Mouse (Mus musculus): Measurements from ENCODE around the gene Pa2g4. TPM values are rescaled to one million over a fixed set of nuclear protein-coding genes. Genes with fewer than 3 reads are reported as not detected.
A peak's percentile ranks its signal among the peaks of the same experiment; 100 is the strongest.

The Pa2g4 gene
- polyA plus RNA-seq, 1 experiment from 2014 or later = 248 TPM

DNA sequence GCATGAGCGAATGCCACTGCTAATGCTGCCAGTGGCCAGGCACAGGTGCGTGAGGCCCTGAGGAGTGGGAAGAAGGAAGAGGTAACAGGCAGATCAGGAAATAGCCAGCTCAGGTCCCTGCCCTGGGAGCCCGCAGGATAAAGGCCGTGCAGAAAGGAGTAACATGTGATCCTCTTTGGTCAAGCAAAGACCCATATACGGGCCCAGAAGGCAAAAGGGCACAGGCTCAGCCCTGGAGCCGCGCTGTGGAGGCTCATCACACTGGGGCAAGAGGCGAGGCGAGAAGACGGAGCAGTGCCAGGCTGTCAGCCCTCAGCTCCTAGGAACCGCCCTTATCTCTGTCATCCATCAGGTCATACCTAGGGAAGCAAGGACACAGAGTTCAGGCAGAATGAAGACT lies 55.5 kb downstream of the Pa2g4 start:
- ATAC-seq (replicated peaks; ENCODE audit: low FRiP score, low TSS enrichment, low read depth) (no peak), DNase-seq (ENCODE audit: low spot score) (no peak)
- no peaks in the 10 kb centered on the region for H3K27me3 ChIP-seq (replicated peaks; ENCODE audit: control insufficient read depth, insufficient read depth, low read length)
- H3K9me3 ChIP-seq (ENCODE audit: control insufficient read depth, low read length) = no peaks in the 10 kb centered on the region
- no peaks in the 10 kb centered on the region for H3K4me1 ChIP-seq (replicated peaks; ENCODE audit: control insufficient read depth, insufficient read depth, low read length)
- no peak overlapping the region for H3K9ac ChIP-seq (ENCODE audit: low read length)
- peaks cover 42% of the 10 kb centered on the region for H3K36me3 ChIP-seq (ENCODE audit: control insufficient read depth, insufficient read depth, low read length)
- H3K4me3 ChIP-seq (ENCODE audit: low read depth, low read length) = no peak overlapping the region
- no peak overlapping the region for H3K27ac ChIP-seq (ENCODE audit: low read depth)
- 89% methylated on average over 11 of the region's 11 CpGs for WGBS
- H3K4me2 ChIP-seq (ENCODE audit: low read length) = no peak overlapping the region

DNA sequence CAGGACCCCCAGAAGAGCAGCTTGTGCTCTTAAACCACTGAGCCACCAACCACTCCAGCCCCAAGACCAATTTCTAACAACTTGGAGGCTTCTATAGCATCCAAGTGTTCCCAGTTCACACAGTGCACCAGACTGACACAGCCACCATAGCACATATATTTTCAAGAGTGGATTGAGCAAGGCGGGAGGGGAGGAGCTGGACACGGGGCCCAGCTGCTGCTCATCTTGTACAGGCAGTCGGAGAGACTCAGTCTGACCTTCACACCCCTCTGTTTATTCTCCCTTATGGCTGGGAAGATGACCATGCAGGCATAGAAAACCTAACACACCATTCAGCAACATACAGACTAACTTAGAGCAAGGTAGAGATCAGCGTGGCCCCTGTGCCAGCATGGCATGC lies 56.0 kb downstream of the Pa2g4 start:
- Histone ChIP-seq H3K4me2 (ENCODE audit: low read length) (no peak overlapping the region), H3K9me3 (ENCODE audit: control insufficient read depth, low read length) (no peaks in the 10 kb centered on the region), H3K27me3 (replicated peaks; ENCODE audit: control insufficient read depth, insufficient read depth, low read length) (no peaks in the 10 kb centered on the region), H3K27ac (ENCODE audit: low read depth) (no peak overlapping the region), H3K4me3 (ENCODE audit: low read depth, low read length) (no peak overlapping the region), H3K4me1 (replicated peaks; ENCODE audit: control insufficient read depth, insufficient read depth, low read length) (no peaks in the 10 kb centered on the region), H3K9ac (ENCODE audit: low read length) (no peak overlapping the region), H3K36me3 (ENCODE audit: control insufficient read depth, insufficient read depth, low read length) (peaks cover 37% of the 10 kb centered on the region)
- WGBS = 59% methylated on average over 4 of the region's 4 CpGs
- DNase-seq (ENCODE audit: low spot score) (no peak), ATAC-seq (replicated peaks; ENCODE audit: low FRiP score, low TSS enrichment, low read depth) (no peak)

DNA sequence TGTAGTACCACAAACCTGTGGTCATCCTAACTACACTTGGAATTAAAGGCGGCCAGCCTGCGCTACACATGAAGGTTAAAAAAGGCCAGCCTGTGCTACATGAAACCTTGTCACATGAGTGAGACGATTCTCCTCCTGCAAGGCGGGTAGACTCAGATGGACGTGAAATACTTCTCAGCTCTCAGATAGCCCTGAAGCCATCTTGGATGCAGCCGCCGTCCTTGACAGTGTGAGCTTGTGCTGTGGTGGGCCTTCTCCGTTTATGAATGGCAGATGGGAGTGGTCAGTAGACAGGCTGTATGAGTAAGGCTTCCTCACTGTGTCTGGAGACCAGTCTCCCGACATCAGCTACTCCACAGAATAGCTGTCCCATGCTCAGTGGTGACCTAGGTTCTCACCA lies 56.6 kb downstream of the Pa2g4 start:
- WGBS = 86% methylated on average over 9 of the region's 9 CpGs
- H3K4me1 ChIP-seq (replicated peaks; ENCODE audit: control insufficient read depth, insufficient read depth, low read length) = no peaks in the 10 kb centered on the region
- H3K9ac ChIP-seq (ENCODE audit: low read length) = no peak overlapping the region
- H3K9me3 ChIP-seq (ENCODE audit: control insufficient read depth, low read length) = no peaks in the 10 kb centered on the region
- H3K36me3 ChIP-seq (ENCODE audit: control insufficient read depth, insufficient read depth, low read length) = peaks cover 33% of the 10 kb centered on the region
- ATAC-seq (replicated peaks; ENCODE audit: low FRiP score, low TSS enrichment, low read depth) = no peak
- no peak for DNase-seq (ENCODE audit: low spot score)
- no peak overlapping the region for H3K4me3 ChIP-seq (ENCODE audit: low read depth, low read length)
- no peak overlapping the region for H3K4me2 ChIP-seq (ENCODE audit: low read length)
- H3K27ac ChIP-seq (ENCODE audit: low read depth) = no peak overlapping the region
- H3K27me3 ChIP-seq (replicated peaks; ENCODE audit: control insufficient read depth, insufficient read depth, low read length) = no peaks in the 10 kb centered on the region

DNA sequence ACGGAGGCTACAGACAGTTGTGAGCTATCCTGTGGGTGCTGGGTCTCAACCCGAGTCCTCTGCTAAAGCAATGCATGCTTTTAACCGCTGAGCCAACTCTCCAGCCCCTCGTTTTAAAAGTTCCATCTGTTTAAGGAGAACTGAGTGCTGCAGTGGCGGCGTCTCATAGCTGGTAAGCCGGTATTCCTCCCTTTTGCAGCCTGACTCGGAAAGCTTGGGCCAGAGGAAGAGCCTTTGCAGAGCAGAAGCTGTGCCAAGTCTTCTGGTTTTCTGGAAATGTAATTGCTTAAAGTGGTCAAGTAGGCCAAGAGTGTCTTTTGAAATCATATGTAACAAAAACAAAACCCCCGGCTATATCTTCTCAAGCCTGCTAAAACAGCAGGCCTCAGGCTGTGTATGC lies 57.5 kb downstream of the Pa2g4 start:
- no peak overlapping the region for H3K4me3 ChIP-seq (ENCODE audit: low read depth, low read length)
- peaks cover 24% of the 10 kb centered on the region for H3K36me3 ChIP-seq (ENCODE audit: control insufficient read depth, insufficient read depth, low read length)
- H3K9me3 ChIP-seq (ENCODE audit: control insufficient read depth, low read length) = no peaks in the 10 kb centered on the region
- H3K4me2 ChIP-seq (ENCODE audit: low read length) = no peak overlapping the region
- H3K9ac ChIP-seq (ENCODE audit: low read length) = no peak overlapping the region
- peak overlapping the region; percentile 16; the same call in 1 of the 2 replicates for H3K27ac ChIP-seq (ENCODE audit: low read depth)
- WGBS = 57% methylated on average over 9 of the region's 9 CpGs
- DNase-seq (ENCODE audit: low spot score) = no peak
- no peaks in the 10 kb centered on the region for H3K27me3 ChIP-seq (replicated peaks; ENCODE audit: control insufficient read depth, insufficient read depth, low read length)
- H3K4me1 ChIP-seq (replicated peaks; ENCODE audit: control insufficient read depth, insufficient read depth, low read length) = no peaks in the 10 kb centered on the region
- no peak for ATAC-seq (replicated peaks; ENCODE audit: low FRiP score, low TSS enrichment, low read depth)

Small RNAs within 50 kb of the gene (microRNA-seq; reads per million reads assigned to microRNA genes)
- gene Gm47275 = not detected
- not detected for gene Mir6916
- gene Mir6917 = 0.51 reads per million

Other genes with a start within 250 kb of the Pa2g4 start
- gene Cnpy2, start 243.5 kb downstream of the Pa2g4 start, polyA plus RNA-seq (2014; fragmentation: Nextera tagmentation; extraction: Ambion mirVana) = 308 and 317 TPM in 2 replicates
- gene Cs, start 228.3 kb downstream of the Pa2g4 start, polyA plus RNA-seq (2014; fragmentation: Nextera tagmentation; extraction: Ambion mirVana) = 244 and 254 TPM in 2 replicates
- 11.0 and 15.7 TPM in 2 replicates for gene Coq10a, start 197.0 kb downstream of the Pa2g4 start, polyA plus RNA-seq (2014; fragmentation: Nextera tagmentation; extraction: Ambion mirVana)
- gene Ankrd52, start 188.9 kb downstream of the Pa2g4 start, polyA plus RNA-seq (2014; fragmentation: Nextera tagmentation; extraction: Ambion mirVana) = 12.1 and 13.3 TPM in 2 replicates
- gene Slc39a5, start 164.8 kb downstream of the Pa2g4 start, polyA plus RNA-seq (2014; fragmentation: Nextera tagmentation; extraction: Ambion mirVana) = 47.6 and 56.7 TPM in 2 replicates
- 94.7 and 99.1 TPM in 2 replicates for gene Nabp2, start 154.5 kb downstream of the Pa2g4 start, polyA plus RNA-seq (2014; fragmentation: Nextera tagmentation; extraction: Ambion mirVana)
- gene Rnf41, start 154.3 kb downstream of the Pa2g4 start, polyA plus RNA-seq (2014; fragmentation: Nextera tagmentation; extraction: Ambion mirVana) = 30.5 and 36.0 TPM in 2 replicates
- gene Smarcc2, start 106.7 kb downstream of the Pa2g4 start, polyA plus RNA-seq (2014; fragmentation: Nextera tagmentation; extraction: Ambion mirVana) = 71.9 and 82.2 TPM in 2 replicates
- 1,777 and 1,828 TPM in 2 replicates for gene Myl6, start 71.8 kb downstream of the Pa2g4 start, polyA plus RNA-seq (2014; fragmentation: Nextera tagmentation; extraction: Ambion mirVana)
- gene Myl6b, start 67.3 kb downstream of the Pa2g4 start, polyA plus RNA-seq (2014; fragmentation: Nextera tagmentation; extraction: Ambion mirVana) = 3.1 TPM in 2 replicates
- 27.3 and 28.0 TPM in 2 replicates for gene Esyt1, start 40.1 kb downstream of the Pa2g4 start, polyA plus RNA-seq (2014; fragmentation: Nextera tagmentation; extraction: Ambion mirVana)
- 11.3 TPM in 2 replicates for gene Zc3h10, start 18.2 kb downstream of the Pa2g4 start, polyA plus RNA-seq (2014; fragmentation: Nextera tagmentation; extraction: Ambion mirVana)
- gene Rpl41, start 16.7 kb downstream of the Pa2g4 start, polyA plus RNA-seq (2014; fragmentation: Nextera tagmentation; extraction: Ambion mirVana) = 4,682 and 5,210 TPM in 2 replicates
- gene Erbb3, start 23.7 kb upstream of the Pa2g4 start, polyA plus RNA-seq (2014; fragmentation: Nextera tagmentation; extraction: Ambion mirVana) = 31.2 and 32.4 TPM in 2 replicates
- 1,095 and 1,163 TPM in 2 replicates for gene Rps26, start 60.8 kb upstream of the Pa2g4 start, polyA plus RNA-seq (2014; fragmentation: Nextera tagmentation; extraction: Ambion mirVana)
- gene Ikzf4, start 80.0 kb upstream of the Pa2g4 start, polyA plus RNA-seq (2014; fragmentation: Nextera tagmentation; extraction: Ambion mirVana) = 3.0 and 3.2 TPM in 2 replicates
- 9.8 and 12.7 TPM in 2 replicates for gene Suox, start 108.1 kb upstream of the Pa2g4 start, polyA plus RNA-seq (2014; fragmentation: Nextera tagmentation; extraction: Ambion mirVana)
- gene Rab5b, start 130.3 kb upstream of the Pa2g4 start, polyA plus RNA-seq (2014; fragmentation: Nextera tagmentation; extraction: Ambion mirVana) = 59.4 and 64.4 TPM in 2 replicates
- gene Pmel, start 138.2 kb upstream of the Pa2g4 start, polyA plus RNA-seq (2014; fragmentation: Nextera tagmentation; extraction: Ambion mirVana) = 1.2 TPM in 2 replicates
- 89.0 and 93.2 TPM in 2 replicates for gene Cdk2, start 139.0 kb upstream of the Pa2g4 start, polyA plus RNA-seq (2014; fragmentation: Nextera tagmentation; extraction: Ambion mirVana)
- gene Dgka, start 178.9 kb upstream of the Pa2g4 start, polyA plus RNA-seq (2014; fragmentation: Nextera tagmentation; extraction: Ambion mirVana) = 5.9 and 7.7 TPM in 2 replicates
- gene Pym1, start 181.9 kb upstream of the Pa2g4 start, polyA plus RNA-seq (2014; fragmentation: Nextera tagmentation; extraction: Ambion mirVana) = 34.2 and 38.5 TPM in 2 replicates
- gene Mmp19, start 224.9 kb upstream of the Pa2g4 start, polyA plus RNA-seq (2014; fragmentation: Nextera tagmentation; extraction: Ambion mirVana) = 0.43 and 0.72 TPM in 2 replicates
- 35.5 and 37.7 TPM in 2 replicates for gene Dnajc14, start 238.1 kb upstream of the Pa2g4 start, polyA plus RNA-seq (2014; fragmentation: Nextera tagmentation; extraction: Ambion mirVana)
- gene Tmem198b, start 238.4 kb upstream of the Pa2g4 start, polyA plus RNA-seq (2014; fragmentation: Nextera tagmentation; extraction: Ambion mirVana) = 13.2 and 16.4 TPM in 2 replicates

Measured in intestine, embryonic 14.5 days (tissue).